Mouse (Mus musculus) spleen, adult 2 months (tissue): ENCODE measurements around the gene Smarcc1.

ENCODE experiments used
- CTCF ChIP-seq: fragments of 200-500 bp; IDR thresholded peaks from 2 replicates; pipeline ENCODE4 v1.5.1; 2011; ENCODE audit warnings: mild to moderate bottlenecking, inconsistent platforms; ENCODE audit not compliant: insufficient read depth, insufficient read length, insufficient replicate concordance; ENCODE audit errors: extremely low read depth
- POLR2A ChIP-seq: fragments of 200-500 bp; IDR thresholded peaks from 2 replicates; pipeline ENCODE4 v1.6.1; 2011; ENCODE audit warnings: low read depth, low read length, inconsistent platforms

DNA sequence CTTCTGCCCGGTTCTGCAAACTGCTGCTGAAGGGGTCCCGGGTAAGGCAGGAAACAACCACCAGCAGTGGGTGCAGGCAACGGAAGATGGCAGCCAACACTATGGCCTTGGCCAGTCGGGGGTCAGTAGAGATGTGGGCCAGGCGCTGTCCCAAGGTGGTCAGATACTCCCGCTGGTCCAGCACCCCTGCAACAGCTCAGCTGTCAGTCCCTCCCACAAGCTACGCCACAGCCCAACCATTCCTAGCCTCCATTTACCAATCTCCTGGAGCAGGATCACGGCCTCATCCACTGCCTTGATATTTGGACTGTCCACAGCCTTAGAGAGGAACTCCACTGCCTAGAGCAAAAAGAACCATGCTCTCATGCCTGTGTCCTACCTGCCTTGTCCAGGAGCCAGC, 31.8 kb upstream of the Smarcc1 start:
- TF ChIP-seq POLR2A (no peak), CTCF (no peak)
